Comparison of ENCODE assay signal across 1 mouse cellular context in genomic region chr1:86058856-86059769, GRCm38 (mm10).
TF ChIP-seq lines count a peak whose summit lies in the region.

No protein-coding gene starts in this region.

TF ChIP-seq in MEL, 35 proteins besides CTCF, POLR2A, EP300 and RAD21 (continued from another document):
- TF ChIP-seq SIN3A (IDR thresholded peaks at IDR 0.05; ENCODE audit: low read length) (peak; percentile 64), ZKSCAN1 (IDR thresholded peaks at IDR 0.05; ENCODE audit: low read depth, low read length) (peak; percentile 57; the same call in 1 of the 2 replicates), ETS1 (IDR thresholded peaks at IDR 0.05; ENCODE audit: low read depth, low read length) (no peak), BHLHE40 (IDR thresholded peaks at IDR 0.05; ENCODE audit: borderline replicate concordance, low read depth, low read length) (0 out of 2 replicates have a peak, but pooled peaks have one; percentile 17), POLR2AphosphoS2 (IDR thresholded peaks at IDR 0.05; ENCODE audit: low read length) (no peak), TAL1 (IDR thresholded peaks at IDR 0.05; ENCODE audit: low read length) (no peak), NELFE (IDR thresholded peaks at IDR 0.05; ENCODE audit: low read depth, low read length) (peak; percentile 43), POLR2AphosphoS5 (IDR thresholded peaks at IDR 0.05; ENCODE audit: borderline replicate concordance, low read depth, low read length) (no peak), MYC (IDR thresholded peaks at IDR 0.05; ENCODE audit: low read depth, low read length) (no peak), CHD2 (IDR thresholded peaks at IDR 0.05; ENCODE audit: low read length) (no peak), NRF1 (IDR thresholded peaks at IDR 0.05; ENCODE audit: insufficient read depth, low read depth, low read length, poor library complexity, severe bottlenecking) (no peak), MAX (IDR thresholded peaks at IDR 0.05; ENCODE audit: low read length) (no peak), UBTF (IDR thresholded peaks at IDR 0.05; ENCODE audit: borderline replicate concordance, insufficient read depth, low read depth, low read length) (no peak), TBP (IDR thresholded peaks at IDR 0.05; ENCODE audit: low read depth, low read length) (peak; percentile 53; the same call in 1 of the 2 replicates), CHD1 (IDR thresholded peaks at IDR 0.05; ENCODE audit: low read depth, low read length) (no peak), TCF12 (IDR thresholded peaks at IDR 0.05; ENCODE audit: low read depth, low read length) (no peak; the same call in 1 of the 2 replicates), ZMIZ1 (IDR thresholded peaks at IDR 0.05; ENCODE audit: low read depth, low read length) (no peak), MYB (IDR thresholded peaks at IDR 0.05; ENCODE audit: low read depth, low read length) (no peak), USF2 (IDR thresholded peaks at IDR 0.05; ENCODE audit: borderline replicate concordance in 1 of 2, insufficient read depth in 1 of 2, low read depth in 1 of 2, low read length in 2 of 2) (no peak), MXI1 (IDR thresholded peaks at IDR 0.05; ENCODE audit: low read depth, low read length) (peak; percentile 21; the same call in 1 of the 2 replicates), E2F4 (IDR thresholded peaks at IDR 0.05; ENCODE audit: borderline replicate concordance, low read depth, low read length) (no peak), MEF2A (IDR thresholded peaks at IDR 0.05; ENCODE audit: extremely low read depth, insufficient replicate concordance, low read depth, low read length, poor library complexity, severe bottlenecking) (no peak), MAFK (IDR thresholded peaks at IDR 0.05; ENCODE audit: borderline replicate concordance, low read depth, low read length) (0 out of 2 replicates have a peak, but pooled peaks have one; percentile 11), RCOR1 (IDR thresholded peaks at IDR 0.05; ENCODE audit: low read depth, low read length) (no peak), ZNF384 (IDR thresholded peaks at IDR 0.05; ENCODE audit: low read depth, low read length) (peak; percentile 92), GABPA (IDR thresholded peaks at IDR 0.05; ENCODE audit: low read depth, low read length) (no peak), ELF1 (IDR thresholded peaks at IDR 0.05; ENCODE audit: low read depth, low read length) (no peak)
